Mouse (Mus musculus) G1E (cell line): ENCODE results near the gene Ift122.

Source experiments
- CTCF ChIP-seq: IDR thresholded peaks from 2 replicates; pipeline ENCODE4 v1.5.1; 2012; ENCODE audit warnings: low read depth, low read length, inconsistent platforms, mixed read lengths
- GATA1 ChIP-seq: IDR thresholded peaks from 2 replicates; pipeline ENCODE4 v1.6.1; 2012; ENCODE audit warnings: borderline replicate concordance, low read length, inconsistent platforms, mixed read lengths
- POLR2AphosphoS5 ChIP-seq: IDR thresholded peaks from 2 replicates; pipeline ENCODE4 v1.6.1; 2012; ENCODE audit warnings: low read depth, low read length, inconsistent platforms; ENCODE audit not compliant: insufficient replicate concordance
- TAL1 ChIP-seq: conservative IDR thresholded peaks from 2 replicates; pipeline ENCODE4 v1.6.1; 2012; ENCODE audit warnings: low read depth, low read length, inconsistent platforms, mixed read lengths

GRCm38 (mm10) chr6:115830779-115831601 is 22.3 kb upstream of the Ift122 start:
- no peak for TF ChIP-seq CTCF
- TF ChIP-seq GATA1: no peak
- no peak for TF ChIP-seq POLR2AphosphoS5
- no peak for TF ChIP-seq TAL1
